Mouse (Mus musculus) erythroid progenitor cell, adult 5-6 weeks (primary cell): Measurements from ENCODE around the gene Zswim8. TPM values are rescaled to one million over a fixed set of nuclear protein-coding genes. Genes with fewer than 3 reads are reported as not detected.

Experiments used
- ATAC-seq: replicated peaks from 2 replicates; pipeline ENCODE4 v1.8.0; 2016; ENCODE audit warnings: moderate number of reproducible peaks, mild to moderate bottlenecking, moderate TSS enrichment, inconsistent platforms; ENCODE audit not compliant: poor library complexity, low FRiP score, severe bottlenecking
- total RNA-seq, 2 experiments: library from RNA; stranded (forward) in 1 of 2; stranded (reverse) in 1 of 2; fragments of 150-400 nt in 1 of 2; fragments of 186-747, 209-891 nt in 1 of 2; gene quantifications; 2 replicates each; pipeline versions ENCODE4 v1.2.3 to v1.2.4; 2015 to 2017; ENCODE audit warnings: low replicate concordance in 2 of 2

Gene Zswim8
- total RNA-seq, 2 experiments from 2014 or later, result 30.5 to 62.5 TPM

GRCm38 (mm10) chr14:20764942-20765341 lies 57.6 kb downstream of the Zswim8 start:
- ATAC-seq, result no peak

GRCm38 (mm10) chr14:20765642-20766258 lies 58.4 kb downstream of the Zswim8 start:
- ATAC-seq, result peak; percentile 84

GRCm38 (mm10) chr14:20767936-20768335 lies 60.6 kb downstream of the Zswim8 start:
- ATAC-seq, result no peak

- ATAC-seq, result no peak
Measured at GRCm38 (mm10) chr14:20768581-20768980, 61.2 kb downstream of the Zswim8 start.

- no peak for ATAC-seq
Measured at GRCm38 (mm10) chr14:20771941-20772340, 64.6 kb downstream of the Zswim8 start.

GRCm38 (mm10) chr14:20772808-20773207 lies 65.5 kb downstream of the Zswim8 start:
- ATAC-seq, result no peak

Other genes with a start within 250 kb of the Zswim8 start
- gene Anxa7, start 227.4 kb upstream of the Zswim8 start, total RNA-seq (2015; ENCODE audit: low replicate concordance), result 59.9 and 88.3 TPM in 2 replicates
- gene Anxa7, start 227.4 kb upstream of the Zswim8 start, total RNA-seq (2017; ENCODE audit: low replicate concordance), result 60.6 and 79.3 TPM in 2 replicates
- gene Mss51, start 210.7 kb upstream of the Zswim8 start, total RNA-seq (2015; ENCODE audit: low replicate concordance), result 8.0 and 20.2 TPM in 2 replicates
- 5.6 and 15.4 TPM in 2 replicates for gene Mss51, start 210.7 kb upstream of the Zswim8 start, total RNA-seq (2017; ENCODE audit: low replicate concordance)
- 246 and 256 TPM in 2 replicates for gene Ppp3cb, start 161.0 kb upstream of the Zswim8 start, total RNA-seq (2015; ENCODE audit: low replicate concordance)
- 136 and 181 TPM in 2 replicates for gene Ppp3cb, start 161.0 kb upstream of the Zswim8 start, total RNA-seq (2017; ENCODE audit: low replicate concordance)
- 4.0 and 8.4 TPM in 2 replicates for gene Usp54, start 66.5 kb upstream of the Zswim8 start, total RNA-seq (2015; ENCODE audit: low replicate concordance)
- 4.7 and 5.5 TPM in 2 replicates for gene Usp54, start 66.5 kb upstream of the Zswim8 start, total RNA-seq (2017; ENCODE audit: low replicate concordance)
- gene Myoz1, start 51.0 kb upstream of the Zswim8 start, total RNA-seq (2015; ENCODE audit: low replicate concordance), result not detected in 2 replicates
- not detected in 2 replicates for gene Myoz1, start 51.0 kb upstream of the Zswim8 start, total RNA-seq (2017; ENCODE audit: low replicate concordance)
- gene Synpo2l, start 39.2 kb upstream of the Zswim8 start, total RNA-seq (2015; ENCODE audit: low replicate concordance), result not detected in 2 replicates
- not detected in 2 replicates for gene Synpo2l, start 39.2 kb upstream of the Zswim8 start, total RNA-seq (2017; ENCODE audit: low replicate concordance)
- 53.3 and 56.2 TPM in 2 replicates for gene Sec24c, start 33.2 kb upstream of the Zswim8 start, total RNA-seq (2015; ENCODE audit: low replicate concordance)
- 34.0 and 80.6 TPM in 2 replicates for gene Sec24c, start 33.2 kb upstream of the Zswim8 start, total RNA-seq (2017; ENCODE audit: low replicate concordance)
- 5.9 and 10.1 TPM in 2 replicates for gene Fut11, start 12.6 kb upstream of the Zswim8 start, total RNA-seq (2015; ENCODE audit: low replicate concordance)
- 6.0 and 10.7 TPM in 2 replicates for gene Fut11, start 12.6 kb upstream of the Zswim8 start, total RNA-seq (2017; ENCODE audit: low replicate concordance)
- gene Chchd1, start 4.5 kb upstream of the Zswim8 start, total RNA-seq (2015; ENCODE audit: low replicate concordance), result 61.6 and 64.1 TPM in 2 replicates
- gene Chchd1, start 4.5 kb upstream of the Zswim8 start, total RNA-seq (2017; ENCODE audit: low replicate concordance), result 14.1 and 65.5 TPM in 2 replicates
- gene Ndst2, start 27.0 kb downstream of the Zswim8 start, total RNA-seq (2015; ENCODE audit: low replicate concordance), result 81.8 and 146 TPM in 2 replicates
- 27.3 and 33.1 TPM in 2 replicates for gene Ndst2, start 27.0 kb downstream of the Zswim8 start, total RNA-seq (2017; ENCODE audit: low replicate concordance)
- 6.7 and 7.2 TPM in 2 replicates for gene Camk2g, start 86.5 kb downstream of the Zswim8 start, total RNA-seq (2015; ENCODE audit: low replicate concordance)
- 3.6 and 6.9 TPM in 2 replicates for gene Camk2g, start 86.5 kb downstream of the Zswim8 start, total RNA-seq (2017; ENCODE audit: low replicate concordance)
- 2.5 TPM in 1 of 2 replicates, not detected in the other for gene Plau, start 129.1 kb downstream of the Zswim8 start, total RNA-seq (2015; ENCODE audit: low replicate concordance)
- 1.6 and 2.1 TPM in 2 replicates for gene Plau, start 129.1 kb downstream of the Zswim8 start, total RNA-seq (2017; ENCODE audit: low replicate concordance)
- gene Vcl, start 221.8 kb downstream of the Zswim8 start, total RNA-seq (2015; ENCODE audit: low replicate concordance), result 37.5 and 45.3 TPM in 2 replicates
- gene Vcl, start 221.8 kb downstream of the Zswim8 start, total RNA-seq (2017; ENCODE audit: low replicate concordance), result 32.4 and 38.9 TPM in 2 replicates